Mouse (Mus musculus) megakaryocyte, embryonic 14.5 days (primary cell): ENCODE measurements around the gene Bfsp2. TPM values are rescaled to one million over a fixed set of nuclear protein-coding genes. Genes with fewer than 3 reads are reported as not detected.

Experiments used
- H3K27me3 ChIP-seq: replicated peaks from 2 replicates; pipeline ENCODE3; 2012; ENCODE audit warnings: inconsistent platforms
- H3K36me3 ChIP-seq: replicated peaks from 2 replicates; pipeline ENCODE3; 2012; ENCODE audit warnings: low read length, inconsistent platforms, mixed read lengths
- H3K4me1 ChIP-seq: 2 replicates; pipeline ENCODE4 v1.6.1; 2012; ENCODE audit warnings: inconsistent platforms
- H3K4me3 ChIP-seq: replicated peaks from 2 replicates; pipeline ENCODE3; 2012; ENCODE audit warnings: moderate library complexity, mild to moderate bottlenecking, inconsistent platforms
- H3K9me3 ChIP-seq: 2 replicates; pipeline ENCODE4 v1.6.1; 2012; ENCODE audit warnings: inconsistent platforms
- FLI1 ChIP-seq: IDR thresholded peaks from 2 replicates; pipeline ENCODE4 v1.6.1; 2012; ENCODE audit warnings: low read length, inconsistent platforms, mixed read lengths
- GATA1 ChIP-seq: IDR thresholded peaks from 3 replicates; pipeline ENCODE4 v1.6.1; 2012; ENCODE audit warnings: mixed read lengths, low read length, inconsistent platforms, borderline replicate concordance
- polyA plus RNA-seq: library from polyadenylated mRNA; stranded (reverse); fragments of >175 nt; gene quantifications from 2 replicates; pipeline ENCODE4 v1.2.3, GENCODE M21; 2012; ENCODE audit warnings: low replicate concordance; ENCODE audit not compliant: insufficient read depth

The Bfsp2 gene
- polyA plus RNA-seq, 1 experiment = 0.95 TPM

DNA sequence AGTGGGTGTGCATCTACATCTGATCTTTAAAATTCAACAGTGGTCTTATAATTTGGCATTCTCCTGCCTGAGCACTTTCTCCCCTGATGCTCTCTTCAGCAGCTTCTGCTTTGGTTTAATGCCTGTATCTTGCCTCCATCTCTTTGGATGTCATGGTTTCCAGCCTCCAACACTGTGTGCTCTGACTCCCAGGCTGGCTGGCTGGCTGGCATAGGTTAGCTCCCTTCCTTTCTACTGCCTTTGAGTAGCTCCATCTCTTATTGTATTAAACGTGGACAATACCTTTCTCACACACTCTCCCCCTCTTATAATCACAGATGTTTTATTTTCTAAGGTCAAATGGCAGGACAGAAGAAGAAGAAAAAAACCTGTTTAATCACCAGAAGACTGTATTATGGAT is 14.9 kb downstream of the Bfsp2 start:
- TF ChIP-seq FLI1 (no peak), GATA1 (no peak)
- Histone ChIP-seq H3K9me3 (peaks cover 4% of the 10 kb centered on the region), H3K4me3 (no peak overlapping the region), H3K27me3 (peaks cover 7% of the 10 kb centered on the region), H3K36me3 (no peaks in the 10 kb centered on the region), H3K4me1 (no peaks in the 10 kb centered on the region; the same call in 1 of the 2 replicates)

DNA sequence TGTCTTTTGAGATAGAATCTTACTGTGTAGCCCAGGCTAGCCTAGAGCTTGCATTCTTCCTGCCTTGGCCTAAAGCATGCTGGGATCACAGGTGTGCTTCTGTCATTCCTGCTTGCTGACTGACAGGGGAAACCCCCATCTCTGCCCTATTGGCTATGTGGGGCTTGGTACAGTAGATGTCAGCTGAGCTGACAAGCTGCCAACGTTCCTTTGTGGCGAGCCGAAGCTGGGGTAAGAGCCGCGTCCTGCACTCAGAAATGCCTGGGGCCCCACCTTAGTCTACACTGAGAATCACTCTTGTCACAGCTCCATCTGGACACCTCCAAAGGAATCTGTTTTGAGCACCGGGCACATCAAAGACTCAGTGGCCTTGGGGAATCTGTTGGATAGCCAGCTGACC is 16.4 kb downstream of the Bfsp2 start:
- no peaks in the 10 kb centered on the region; the same call in 1 of the 2 replicates for H3K4me1 ChIP-seq
- H3K27me3 ChIP-seq = peaks cover 7% of the 10 kb centered on the region
- H3K36me3 ChIP-seq = no peaks in the 10 kb centered on the region
- no peaks in the 10 kb centered on the region for H3K9me3 ChIP-seq
- TF ChIP-seq GATA1 (no peak), FLI1 (no peak)
- no peak overlapping the region for H3K4me3 ChIP-seq

DNA sequence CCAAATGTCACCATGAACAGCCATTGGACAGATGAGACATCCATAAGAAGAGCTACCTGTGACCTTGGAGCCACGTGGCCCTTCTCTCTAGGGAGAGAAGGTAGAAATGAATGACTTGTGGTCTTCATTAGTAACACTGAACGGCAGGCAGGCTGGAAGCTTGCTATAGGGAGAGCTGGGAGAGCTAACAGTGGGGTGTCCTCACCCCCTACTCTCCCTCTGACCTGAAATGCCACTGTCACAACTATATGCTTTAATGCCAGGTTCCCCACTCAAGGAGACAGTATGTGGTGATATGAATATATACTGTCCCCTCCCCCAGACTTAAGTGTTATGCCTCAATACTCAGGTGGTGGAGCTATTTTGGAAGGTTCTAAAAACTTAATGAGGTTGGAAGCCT is 20.4 kb downstream of the Bfsp2 start:
- peaks cover 6% of the 10 kb centered on the region for H3K27me3 ChIP-seq
- TF ChIP-seq GATA1 (no peak), FLI1 (no peak)
- no peak overlapping the region for H3K4me3 ChIP-seq
- H3K9me3 ChIP-seq = no peaks in the 10 kb centered on the region
- H3K36me3 ChIP-seq = no peaks in the 10 kb centered on the region
- H3K4me1 ChIP-seq = no peaks in the 10 kb centered on the region; the same call in 1 of the 2 replicates

DNA sequence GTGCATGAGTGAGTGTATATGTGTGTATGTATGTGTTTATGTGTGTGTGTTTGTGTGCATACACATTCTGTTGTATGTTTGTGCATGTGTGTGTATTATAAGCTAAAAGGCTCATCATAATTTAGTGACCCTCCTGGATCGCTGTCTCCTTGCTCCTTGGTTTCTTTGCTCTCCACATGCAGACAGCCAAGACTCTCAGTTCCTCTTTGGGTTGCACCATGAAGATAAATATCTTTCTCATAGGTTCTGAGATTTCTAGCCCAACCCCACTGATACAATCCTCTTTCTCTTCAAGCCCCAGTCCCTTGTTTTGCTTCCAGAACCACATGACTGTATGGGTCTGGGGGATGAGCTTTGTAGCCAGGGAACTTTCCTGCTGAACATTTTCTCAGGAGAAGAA is 20.9 kb downstream of the Bfsp2 start:
- no peaks in the 10 kb centered on the region; the same call in 1 of the 2 replicates for H3K4me1 ChIP-seq
- no peak for TF ChIP-seq FLI1
- no peak for TF ChIP-seq GATA1
- H3K9me3 ChIP-seq = no peaks in the 10 kb centered on the region
- no peak overlapping the region for H3K4me3 ChIP-seq
- peaks cover 6% of the 10 kb centered on the region for H3K27me3 ChIP-seq
- no peaks in the 10 kb centered on the region for H3K36me3 ChIP-seq

DNA sequence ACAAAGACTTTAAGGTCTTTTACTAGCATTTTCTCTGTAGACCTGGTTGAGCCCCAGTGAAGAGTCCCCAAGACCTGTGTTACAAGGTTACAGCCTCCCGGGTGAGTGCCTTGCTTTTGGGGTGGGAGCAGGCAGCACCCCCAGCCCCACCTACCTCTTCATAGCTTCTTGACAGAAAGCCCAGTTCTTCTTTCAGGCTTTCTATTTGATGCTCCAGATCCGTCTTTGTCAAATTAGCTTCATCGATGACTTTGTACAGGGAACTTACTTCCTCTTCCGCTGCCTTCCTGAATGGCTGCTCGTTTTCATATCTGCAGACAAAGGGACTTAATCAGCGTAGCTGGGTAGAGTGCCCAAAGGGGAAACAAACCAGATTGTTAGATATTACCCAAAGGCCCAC is 30.6 kb downstream of the Bfsp2 start:
- Histone ChIP-seq H3K36me3 (no peaks in the 10 kb centered on the region), H3K4me3 (no peak overlapping the region), H3K4me1 (peaks cover 17% of the 10 kb centered on the region), H3K27me3 (peaks cover 2% of the 10 kb centered on the region), H3K9me3 (peaks cover 4% of the 10 kb centered on the region)
- TF ChIP-seq FLI1 = no peak
- TF ChIP-seq GATA1 = no peak

DNA sequence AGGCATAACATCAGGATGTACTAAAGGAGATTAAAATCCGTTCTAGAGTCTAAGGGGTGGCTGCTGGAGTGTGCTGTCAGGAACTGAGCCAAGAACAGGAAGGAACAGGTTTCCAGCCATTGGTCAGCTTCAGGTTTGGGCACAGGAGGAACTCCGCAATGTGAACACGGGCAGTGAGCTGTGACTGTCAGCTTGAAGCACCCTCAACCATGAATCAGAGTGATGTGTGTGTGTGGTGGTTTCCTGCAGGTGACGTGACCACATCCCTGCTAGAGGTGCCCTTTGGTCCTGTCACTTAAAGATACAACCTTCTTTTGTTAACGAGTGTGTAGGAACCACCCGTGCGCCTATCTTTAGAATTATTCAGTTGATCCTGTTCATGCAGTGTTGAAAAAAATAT is 31.1 kb downstream of the Bfsp2 start:
- peaks cover 4% of the 10 kb centered on the region for H3K27me3 ChIP-seq
- peaks cover 9% of the 10 kb centered on the region for H3K9me3 ChIP-seq
- peak overlapping the region; percentile 80 for H3K4me3 ChIP-seq
- no peak for TF ChIP-seq FLI1
- no peak for TF ChIP-seq GATA1
- H3K4me1 ChIP-seq = peaks cover 17% of the 10 kb centered on the region
- no peaks in the 10 kb centered on the region for H3K36me3 ChIP-seq

DNA sequence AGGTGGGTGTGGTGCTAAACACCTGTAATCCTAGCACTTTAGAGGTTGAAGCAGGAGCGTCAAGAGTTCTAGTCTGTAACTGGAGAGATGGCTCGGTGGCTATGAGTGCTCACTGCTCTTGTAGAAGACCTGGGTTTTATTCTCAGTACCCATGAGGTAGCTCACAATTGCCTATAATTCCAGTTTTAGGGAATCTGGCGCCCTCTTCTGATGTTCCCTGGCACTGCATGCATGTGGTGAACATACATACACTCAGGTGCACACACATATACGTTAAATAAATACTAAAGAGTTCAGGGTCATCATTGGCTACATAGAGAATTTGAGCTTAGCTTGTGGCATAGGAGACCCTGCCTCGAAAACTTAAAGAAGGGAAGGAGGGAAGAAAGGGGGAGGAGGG is 35.6 kb downstream of the Bfsp2 start:
- H3K4me1 ChIP-seq = peaks cover 16% of the 10 kb centered on the region
- peaks cover 5% of the 10 kb centered on the region for H3K27me3 ChIP-seq
- TF ChIP-seq FLI1 = no peak
- TF ChIP-seq GATA1 = no peak
- H3K9me3 ChIP-seq = peaks cover 9% of the 10 kb centered on the region
- no peaks in the 10 kb centered on the region for H3K36me3 ChIP-seq
- H3K4me3 ChIP-seq = no peak overlapping the region

DNA sequence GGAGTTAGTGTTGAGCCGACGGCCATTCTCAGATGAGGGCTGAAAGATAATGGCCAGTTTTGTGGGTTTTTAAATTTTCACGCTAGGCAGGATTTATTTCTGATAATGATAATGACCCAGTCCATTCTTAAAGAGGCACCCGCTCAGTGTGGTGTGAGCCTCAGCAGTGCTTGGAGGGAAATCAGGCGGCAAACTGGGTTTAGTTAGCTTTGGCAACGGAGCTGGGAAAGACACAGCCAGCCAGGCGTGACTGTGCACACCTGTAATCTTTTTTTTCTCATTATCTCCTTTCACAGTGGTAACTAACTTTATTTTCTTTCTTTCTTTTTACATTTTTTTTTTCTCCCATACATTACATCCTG is 36.4 kb downstream of the Bfsp2 start:
- Histone ChIP-seq H3K9me3 (peaks cover 9% of the 10 kb centered on the region), H3K36me3 (no peaks in the 10 kb centered on the region), H3K27me3 (peaks cover 5% of the 10 kb centered on the region), H3K4me1 (peaks cover 8% of the 10 kb centered on the region), H3K4me3 (no peak overlapping the region)
- no peak for TF ChIP-seq FLI1
- TF ChIP-seq GATA1 = no peak

DNA sequence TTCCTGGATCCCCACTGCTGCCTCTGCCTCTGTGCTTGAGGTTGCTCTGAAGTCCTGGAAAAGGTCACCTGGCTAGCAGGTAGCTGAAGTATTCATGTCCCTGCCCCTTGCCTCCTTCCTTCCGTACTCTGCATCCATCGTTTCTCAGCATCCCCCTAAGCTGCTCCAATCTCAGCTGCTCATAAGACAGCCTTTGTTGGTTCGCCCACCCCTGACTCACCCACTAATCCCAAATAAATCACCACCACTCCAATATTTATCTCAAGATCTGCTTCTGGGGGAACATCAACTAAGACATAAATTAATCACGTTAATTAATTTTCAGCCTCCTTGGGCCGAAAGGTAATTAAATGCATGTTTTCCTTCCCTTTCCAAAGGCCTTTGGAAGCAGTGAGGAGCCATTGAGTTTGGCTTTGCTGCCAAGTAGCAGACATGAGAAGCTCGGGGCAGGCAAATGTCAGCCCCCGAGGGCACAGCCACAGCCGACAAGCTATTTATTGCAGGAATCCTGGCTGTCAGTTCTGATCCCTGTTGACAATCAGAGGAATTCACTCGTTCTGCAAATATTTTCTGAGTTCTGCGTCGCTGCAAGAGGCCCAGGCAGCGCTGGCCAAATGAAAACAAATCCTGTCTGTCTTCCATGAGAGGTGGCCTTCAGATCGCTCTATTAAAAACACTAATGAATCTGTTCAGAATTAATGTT is 36.9 kb downstream of the Bfsp2 start:
- peaks cover 4% of the 10 kb centered on the region for H3K4me1 ChIP-seq
- no peaks in the 10 kb centered on the region for H3K36me3 ChIP-seq
- H3K9me3 ChIP-seq = peaks cover 9% of the 10 kb centered on the region
- H3K27me3 ChIP-seq = peaks cover 5% of the 10 kb centered on the region
- no peak for TF ChIP-seq FLI1
- TF ChIP-seq GATA1 = no peak
- no peak overlapping the region for H3K4me3 ChIP-seq

DNA sequence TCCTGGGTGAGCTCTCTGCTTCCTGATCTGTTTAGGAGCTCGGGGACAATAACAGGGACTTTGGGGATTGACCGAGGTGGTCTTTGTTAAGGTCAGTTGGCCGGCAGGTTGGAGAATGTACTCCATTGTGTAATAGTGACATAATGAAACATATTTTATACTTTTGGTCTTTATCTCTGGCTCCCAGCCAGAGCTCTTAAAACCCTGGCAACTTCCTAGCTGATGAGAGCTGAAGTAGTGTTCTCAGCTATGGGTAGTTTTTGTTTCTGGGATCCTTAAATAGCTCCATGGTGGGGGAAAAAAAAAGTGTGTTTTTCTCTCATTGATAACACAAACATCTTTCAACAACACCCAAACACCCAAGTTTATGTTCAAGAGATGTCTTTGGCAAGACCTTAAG is 39.6 kb downstream of the Bfsp2 start:
- Histone ChIP-seq H3K4me1 (peaks cover 4% of the 10 kb centered on the region), H3K36me3 (no peaks in the 10 kb centered on the region), H3K9me3 (peaks cover 9% of the 10 kb centered on the region), H3K27me3 (peaks cover 5% of the 10 kb centered on the region), H3K4me3 (no peak overlapping the region)
- TF ChIP-seq FLI1 (no peak), GATA1 (no peak)

DNA sequence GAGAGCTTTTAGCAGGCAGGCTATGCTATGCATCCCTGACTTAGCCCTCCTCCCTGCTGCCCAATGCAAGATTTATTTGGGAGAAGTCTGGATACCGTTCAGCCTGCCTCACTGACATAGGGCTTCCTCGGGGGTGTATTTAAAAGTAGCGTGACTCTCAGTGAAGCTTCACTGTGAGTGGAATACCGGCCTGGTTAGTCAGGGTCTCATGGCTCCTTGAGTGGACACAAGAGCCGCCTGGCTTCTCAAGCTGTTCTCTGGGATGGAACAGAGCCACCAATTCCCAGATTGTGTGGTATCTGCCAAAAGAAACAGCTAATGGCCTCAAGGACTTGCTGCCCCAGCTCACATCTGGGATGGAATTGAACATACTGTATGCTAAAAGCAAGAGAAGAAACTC is 43.1 kb downstream of the Bfsp2 start:
- Histone ChIP-seq H3K4me3 (no peak overlapping the region), H3K27me3 (peaks cover 4% of the 10 kb centered on the region), H3K4me1 (peaks cover 10% of the 10 kb centered on the region), H3K9me3 (no peaks in the 10 kb centered on the region), H3K36me3 (no peaks in the 10 kb centered on the region)
- TF ChIP-seq GATA1 (no peak), FLI1 (no peak)
